Mouse (Mus musculus): Measurements from ENCODE around the gene Angel2.

The Angel2 gene

GRCm38 (mm10) chr1:190930181-190930580, 5.3 kb downstream of the Angel2 start:
- no peak for DNase-seq

GRCm38 (mm10) chr1:190939803-190940202, 14.9 kb downstream of the Angel2 start:
- DNase-seq: no peak

GRCm38 (mm10) chr1:190944109-190944760, 19.3 kb downstream of the Angel2 start:
- DNase-seq: peak; percentile 80

- DNase-seq: no peak
Observed at GRCm38 (mm10) chr1:190947986-190948385, 23.1 kb downstream of the Angel2 start.

- no peak for DNase-seq
Observed at GRCm38 (mm10) chr1:190948439-190948838, 23.5 kb downstream of the Angel2 start.

GRCm38 (mm10) chr1:190948846-190949245, 23.9 kb downstream of the Angel2 start:
- DNase-seq: peak; percentile 15

GRCm38 (mm10) chr1:190951014-190951413, 26.1 kb downstream of the Angel2 start:
- no peak for DNase-seq

GRCm38 (mm10) chr1:190953009-190953408, 28.1 kb downstream of the Angel2 start:
- DNase-seq: no peak

- no peak for DNase-seq
Observed at GRCm38 (mm10) chr1:190958821-190959220, 33.9 kb downstream of the Angel2 start.

GRCm38 (mm10) chr1:190962760-190963159, 37.8 kb downstream of the Angel2 start:
- no peak for DNase-seq

GRCm38 (mm10) chr1:190964992-190965780, 40.3 kb downstream of the Angel2 start:
- peak; percentile 37 for DNase-seq

GRCm38 (mm10) chr1:190968010-190968409, 43.1 kb downstream of the Angel2 start:
- DNase-seq: no peak

GRCm38 (mm10) chr1:190971708-190972610, 47.0 kb downstream of the Angel2 start:
- DNase-seq: no peak

- no peak for DNase-seq
Observed at GRCm38 (mm10) chr1:190972612-190973192, 47.8 kb downstream of the Angel2 start.

GRCm38 (mm10) chr1:190974191-190974590, 49.3 kb downstream of the Angel2 start:
- DNase-seq: no peak

- no peak for DNase-seq
Observed at GRCm38 (mm10) chr1:190974833-190975232, 49.9 kb downstream of the Angel2 start.

- DNase-seq: no peak
Observed at GRCm38 (mm10) chr1:190976887-190977573, 52.1 kb downstream of the Angel2 start.

GRCm38 (mm10) chr1:190978001-190978400, 53.1 kb downstream of the Angel2 start:
- no peak for DNase-seq

GRCm38 (mm10) chr1:190978511-190979073, 53.7 kb downstream of the Angel2 start:
- peak; percentile 20 for DNase-seq

GRCm38 (mm10) chr1:190979100-190979563, 54.2 kb downstream of the Angel2 start, which contains the start of gene Vash2:
Gene Vash2 (minus strand): TSS chr1:190979296.
- DNase-seq: peak; percentile 88

- DNase-seq: no peak
Observed at GRCm38 (mm10) chr1:190980470-190980869, 55.6 kb downstream of the Angel2 start.

- DNase-seq: no peak
Observed at GRCm38 (mm10) chr1:190981412-190981811, 56.5 kb downstream of the Angel2 start.
